Mouse (Mus musculus) T-helper 17 cell (primary cell): ENCODE measurements around the gene Mrpl38.

Source experiments
- in situ Hi-C, 2 experiments: fragments of 300-600 bp; cut with MboI, MseI; formaldehyde crosslinking; loops; 1 replicate in 1 of 2; 2 replicates in 1 of 2; pipeline ENCODE4 v1.15.1; 2025; ENCODE audit warnings: high pct_unique_total_duplicates in 2 of 2

The Mrpl38 gene

GRCm38 (mm10) chr11:116138468-116139138 lies at the start of gene Mrpl38:
Gene Mrpl38 (minus strand): TSS chr11:116138868.
- in situ Hi-C loops, result no loop called here

DNA sequence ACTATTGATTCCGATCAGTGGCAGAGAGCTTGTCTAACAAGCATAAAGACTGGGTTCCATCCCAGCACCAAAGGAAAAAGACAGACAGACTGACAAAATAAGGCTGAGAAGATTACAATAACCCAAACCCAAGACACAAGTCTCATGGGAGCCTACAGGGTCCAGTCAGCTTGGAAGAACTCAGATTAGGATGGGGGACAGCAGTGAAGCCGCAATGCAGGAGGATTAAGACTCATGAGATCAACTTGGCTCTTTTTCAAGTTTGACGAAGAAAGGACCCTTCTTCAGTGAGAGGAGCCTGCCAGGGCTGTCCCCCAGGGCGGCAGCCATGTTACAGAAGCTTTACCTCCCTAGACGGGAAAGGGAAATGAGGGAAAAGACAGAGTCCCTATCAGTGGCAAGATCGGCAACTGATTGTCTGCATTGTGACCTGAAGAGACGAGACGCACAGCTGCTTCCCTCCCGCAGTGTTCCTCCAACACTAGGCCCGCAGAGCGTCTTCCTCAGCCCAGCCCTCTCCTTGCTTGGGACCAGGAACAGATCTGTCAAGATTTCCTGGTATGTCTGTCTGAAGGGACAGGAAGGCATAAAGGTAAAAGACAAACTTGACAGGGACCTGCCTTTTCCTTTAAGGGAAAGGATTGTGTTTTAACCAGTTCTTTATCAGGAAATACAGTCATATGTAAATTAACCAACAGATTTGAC lies 48.7 kb upstream of the Mrpl38 start:
- in situ Hi-C loops, result loop anchor here in 1 of 2 experiments (5.0 kb wide), 1 partner anchor 45 kb away; no protein-coding TSS in a partner anchor

DNA sequence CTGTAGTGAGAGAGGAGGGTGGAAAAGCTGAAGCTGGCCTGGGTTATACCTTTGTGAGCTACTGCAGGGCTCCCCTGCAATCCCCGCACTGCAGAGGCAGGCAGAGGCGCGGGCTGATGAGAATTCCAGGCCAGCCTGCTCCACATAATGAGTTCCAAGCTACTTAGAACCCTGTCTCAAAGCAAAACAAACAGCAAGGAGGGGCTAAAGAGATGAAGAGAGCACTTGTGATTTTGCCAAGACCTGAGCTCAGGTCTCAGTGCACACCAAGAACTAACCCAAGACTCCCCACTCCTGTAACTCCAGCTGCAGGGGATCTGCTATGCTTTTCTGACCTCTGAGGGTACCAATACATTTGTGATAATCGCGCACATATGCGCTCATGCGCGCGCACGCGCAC lies 47.7 kb upstream of the Mrpl38 start:
- in situ Hi-C loops, result loop anchor here in 1 of 2 experiments (5.0 kb wide), 1 partner anchor 44 kb away; no protein-coding TSS in a partner anchor

DNA sequence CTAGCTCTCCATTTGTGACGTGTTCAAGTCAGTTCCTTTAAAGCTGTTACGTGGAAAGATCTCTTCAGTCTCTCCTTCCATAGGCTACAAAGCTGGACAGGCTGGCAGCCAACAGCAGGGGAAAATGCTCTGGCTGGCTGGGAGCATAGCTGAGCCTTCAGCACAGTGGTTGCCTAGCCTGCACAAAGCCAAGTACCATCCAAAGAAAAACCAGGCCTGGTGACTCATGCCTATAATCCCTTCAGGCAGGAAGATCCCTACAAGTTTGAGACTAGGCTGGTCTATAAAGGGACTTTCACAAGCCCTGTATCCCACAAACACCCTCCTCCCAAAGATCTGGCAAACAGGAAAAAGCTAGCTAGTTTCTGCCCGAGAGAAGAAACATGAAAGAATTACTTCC lies 47.2 kb upstream of the Mrpl38 start:
- in situ Hi-C loops, result loop anchor here in 1 of 2 experiments (5.0 kb wide), 1 partner anchor 44 kb away; no protein-coding TSS in a partner anchor

DNA sequence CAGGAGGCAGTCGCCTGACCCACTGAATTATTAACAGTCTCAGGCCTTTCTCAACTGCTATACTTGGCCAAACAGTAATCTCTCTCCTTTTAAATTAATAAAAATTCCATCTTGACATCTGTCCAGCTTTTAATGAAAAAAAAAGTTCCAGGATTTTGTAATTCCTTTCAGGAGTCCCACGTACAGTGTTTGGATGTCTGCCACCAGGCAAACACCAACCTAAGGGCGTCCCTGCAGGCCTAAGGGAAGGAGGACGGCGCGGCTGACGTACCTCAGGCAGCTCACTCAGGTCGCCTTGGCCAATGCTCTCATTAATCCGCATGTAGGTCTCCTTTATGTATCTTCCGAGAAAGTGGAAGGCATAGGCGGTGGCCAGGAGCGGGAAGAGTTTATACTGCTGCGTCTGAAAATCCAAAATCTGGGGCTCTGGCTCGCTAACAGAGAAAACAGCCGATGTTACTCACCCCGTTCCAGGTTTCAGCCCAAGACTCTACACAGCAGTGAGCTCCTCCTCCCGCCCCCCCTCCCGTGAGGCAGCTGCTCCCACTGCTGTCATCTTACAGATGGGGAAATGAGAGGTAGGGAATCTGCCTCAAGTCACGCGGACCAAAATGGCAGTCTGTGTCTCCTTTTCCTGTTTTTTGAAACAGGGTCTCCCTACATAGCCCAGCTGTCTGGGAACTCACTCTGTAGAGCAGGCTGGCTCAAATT lies 39.9 kb upstream of the Mrpl38 start:
- in situ Hi-C loops, result loop anchor here (5.0 kb wide), 1 partner anchor 956 kb away; no protein-coding TSS in a partner anchor

- in situ Hi-C loops, result loop anchor here (5.0 kb wide), 1 partner anchor 954 kb away; no protein-coding TSS in a partner anchor
Observed at GRCm38 (mm10) chr11:116176010-116176409, 37.3 kb upstream of the Mrpl38 start.

DNA sequence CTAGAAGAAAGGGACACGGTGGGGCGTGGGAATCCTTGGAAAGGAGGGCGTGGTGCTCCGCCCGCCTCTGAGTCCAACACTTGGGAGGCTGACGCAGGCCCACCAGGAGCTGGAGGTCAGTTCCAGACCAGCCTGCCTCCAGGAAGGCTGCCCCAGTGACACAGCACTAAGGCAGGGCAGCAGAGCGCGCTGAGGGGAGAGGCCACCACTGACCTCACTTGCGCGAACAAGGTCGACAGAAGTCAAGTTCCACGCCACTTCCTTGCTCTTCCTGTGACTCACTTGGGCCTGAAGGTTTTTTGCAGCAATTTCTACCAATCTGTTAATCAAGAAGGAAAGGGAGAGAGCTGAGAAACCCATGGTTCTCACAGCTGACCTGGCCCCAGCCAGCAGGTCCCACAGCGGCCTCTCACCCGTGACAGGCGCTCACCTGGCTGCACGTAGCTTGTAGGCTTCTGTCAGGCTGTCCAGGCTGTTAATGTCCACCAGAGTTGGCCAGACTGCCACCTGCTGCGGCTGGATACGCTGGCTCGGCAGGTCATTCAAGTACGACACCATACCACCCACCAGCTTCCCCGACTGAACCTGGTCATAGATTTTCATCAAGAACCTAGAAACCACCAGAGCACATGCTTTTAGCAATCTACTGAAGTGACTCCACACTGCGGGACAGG lies 36.2 kb upstream of the Mrpl38 start:
- in situ Hi-C loops, result loop anchor here (5.0 kb wide), 1 partner anchor 953 kb away; no protein-coding TSS in a partner anchor

GRCm38 (mm10) chr11:116171959-116172358 lies 33.3 kb upstream of the Mrpl38 start:
- in situ Hi-C loops, result no loop called here

DNA sequence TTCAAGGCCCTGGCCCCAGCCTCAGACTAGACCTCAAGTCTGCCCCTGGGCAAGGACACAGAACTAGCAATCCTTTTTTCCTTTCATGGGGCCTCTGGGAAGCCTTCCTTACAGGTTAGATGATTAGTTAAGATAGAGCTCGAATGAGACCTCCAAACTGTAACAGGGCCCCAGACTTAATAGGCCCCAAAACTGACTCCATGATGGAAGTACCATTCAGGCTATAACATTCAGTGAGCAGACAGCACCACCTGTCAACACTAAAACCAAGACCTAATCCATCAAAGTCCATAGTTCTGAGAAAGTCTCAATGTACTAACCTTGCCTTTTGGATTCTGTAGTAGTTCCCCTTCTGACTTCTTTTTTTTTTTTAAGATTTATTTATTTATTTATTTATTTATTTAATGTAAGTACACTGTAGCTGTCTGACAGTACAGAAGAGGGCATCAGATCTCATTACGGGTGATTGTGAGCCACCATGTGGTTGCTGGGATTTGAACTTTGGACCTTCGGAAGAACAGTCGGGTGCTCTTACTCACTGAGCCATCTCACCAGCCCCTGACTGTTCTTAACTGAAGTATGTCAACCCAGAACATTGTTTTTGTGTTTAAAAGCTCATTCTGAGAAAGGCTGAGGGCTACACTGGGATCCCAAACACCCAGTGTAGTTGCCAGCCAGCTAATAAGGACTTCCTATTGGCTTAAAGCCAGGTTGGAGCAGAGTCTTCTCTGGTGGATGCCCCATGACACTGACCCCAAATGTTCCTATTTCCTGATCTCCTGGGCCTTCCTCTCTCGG lies 31.5 kb upstream of the Mrpl38 start:
- in situ Hi-C loops, result no loop called here

GRCm38 (mm10) chr11:116169214-116169613 lies 30.5 kb upstream of the Mrpl38 start:
- in situ Hi-C loops, result no loop called here

GRCm38 (mm10) chr11:116167884-116168439 lies 29.3 kb upstream of the Mrpl38 start, which contains the start of gene Fbf1:
Gene Fbf1 (minus strand): TSS chr11:116168166.
- in situ Hi-C loops, result no loop called here

DNA sequence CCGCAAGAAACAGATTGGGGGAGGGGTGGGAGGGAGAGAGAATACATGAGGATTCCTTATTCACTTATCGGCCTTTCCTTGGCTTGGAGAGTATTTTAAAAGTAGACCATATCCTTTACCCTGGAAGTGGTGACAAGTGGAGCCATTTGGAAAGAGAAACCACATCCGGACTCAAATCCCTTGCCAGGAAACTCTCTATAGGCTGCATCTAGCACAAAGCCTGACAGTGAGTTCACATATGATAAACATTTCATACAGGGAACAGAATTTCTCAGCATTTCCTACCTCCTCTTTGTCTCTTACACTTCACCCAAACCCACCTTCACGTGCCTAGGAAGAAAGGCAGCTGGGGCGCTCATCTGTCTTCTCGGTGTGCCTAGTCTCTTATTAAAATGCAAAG lies 28.6 kb upstream of the Mrpl38 start:
- in situ Hi-C loops, result no loop called here

GRCm38 (mm10) chr11:116163002-116163401 lies 24.3 kb upstream of the Mrpl38 start:
- in situ Hi-C loops, result no loop called here

DNA sequence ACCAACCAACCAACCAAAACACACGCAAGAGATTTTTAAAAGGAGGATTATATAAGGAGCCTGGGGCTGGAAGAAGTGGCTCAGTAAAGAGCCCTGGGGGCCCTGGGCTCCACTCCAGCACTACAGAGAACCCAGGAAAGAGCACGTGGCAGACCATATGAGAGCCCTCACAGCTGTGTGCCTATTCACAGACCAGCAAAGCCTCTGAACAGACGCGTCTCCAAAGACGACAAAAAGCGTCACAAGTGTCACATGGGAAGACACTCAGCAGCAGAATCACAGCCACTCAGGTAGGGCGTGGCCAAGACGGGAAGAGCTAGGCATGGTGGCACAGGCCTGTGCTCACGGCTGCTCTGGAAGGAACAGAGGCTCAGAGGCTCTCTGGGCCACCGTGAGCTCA lies 23.5 kb upstream of the Mrpl38 start:
- in situ Hi-C loops, result no loop called here

GRCm38 (mm10) chr11:116161312-116161711 lies 22.6 kb upstream of the Mrpl38 start:
- in situ Hi-C loops, result no loop called here

- in situ Hi-C loops, result no loop called here
Observed at GRCm38 (mm10) chr11:116150960-116151359, 12.3 kb upstream of the Mrpl38 start.

DNA sequence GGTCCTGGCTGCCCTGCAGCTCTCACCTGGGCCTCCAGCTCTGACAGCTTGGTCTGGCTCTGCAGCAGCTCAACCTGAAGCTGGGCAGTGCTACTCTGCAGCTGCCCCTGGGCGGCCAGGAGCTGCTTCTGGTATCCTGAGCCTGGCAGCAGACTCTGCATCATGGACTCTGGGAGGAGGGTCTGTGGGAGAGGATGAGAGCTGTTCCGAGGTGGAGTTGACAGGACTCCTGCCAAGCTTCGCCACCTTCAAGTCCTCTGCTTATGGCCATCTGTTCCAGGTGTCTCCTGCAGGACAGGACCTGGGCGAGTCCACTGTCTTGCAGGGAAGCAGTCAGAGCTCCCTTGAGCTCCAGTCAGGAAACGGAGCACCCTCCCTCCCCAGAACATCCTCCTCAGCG lies 10.7 kb upstream of the Mrpl38 start:
- in situ Hi-C loops, result no loop called here

- in situ Hi-C loops, result no loop called here
Observed at GRCm38 (mm10) chr11:116148761-116149221, 10.1 kb upstream of the Mrpl38 start.

- in situ Hi-C loops, result no loop called here
Observed at GRCm38 (mm10) chr11:116146294-116146985, 7.8 kb upstream of the Mrpl38 start.
